Mouse (Mus musculus) ES-E14 (cell line): ENCODE data around the gene Cdc6.

ENCODE experiments used
- HCFC1 ChIP-seq: IDR thresholded peaks from 2 replicates; pipeline ENCODE4 v1.6.1; 2012; ENCODE audit warnings: low read length, inconsistent platforms, borderline replicate concordance; ENCODE audit not compliant: insufficient read depth
- ZC3H11A ChIP-seq: IDR thresholded peaks from 2 replicates; pipeline ENCODE4 v1.6.1; 2012; ENCODE audit warnings: low read depth, mild to moderate bottlenecking, inconsistent platforms, low read length, borderline replicate concordance

- TF ChIP-seq ZC3H11A (no peak), HCFC1 (no peak)
Measured at GRCm38 (mm10) chr11:98889077-98889476, 18.5 kb upstream of the Cdc6 start.
